Mouse (Mus musculus): ENCODE results near the gene Pde8a.

The Pde8a gene

DNA sequence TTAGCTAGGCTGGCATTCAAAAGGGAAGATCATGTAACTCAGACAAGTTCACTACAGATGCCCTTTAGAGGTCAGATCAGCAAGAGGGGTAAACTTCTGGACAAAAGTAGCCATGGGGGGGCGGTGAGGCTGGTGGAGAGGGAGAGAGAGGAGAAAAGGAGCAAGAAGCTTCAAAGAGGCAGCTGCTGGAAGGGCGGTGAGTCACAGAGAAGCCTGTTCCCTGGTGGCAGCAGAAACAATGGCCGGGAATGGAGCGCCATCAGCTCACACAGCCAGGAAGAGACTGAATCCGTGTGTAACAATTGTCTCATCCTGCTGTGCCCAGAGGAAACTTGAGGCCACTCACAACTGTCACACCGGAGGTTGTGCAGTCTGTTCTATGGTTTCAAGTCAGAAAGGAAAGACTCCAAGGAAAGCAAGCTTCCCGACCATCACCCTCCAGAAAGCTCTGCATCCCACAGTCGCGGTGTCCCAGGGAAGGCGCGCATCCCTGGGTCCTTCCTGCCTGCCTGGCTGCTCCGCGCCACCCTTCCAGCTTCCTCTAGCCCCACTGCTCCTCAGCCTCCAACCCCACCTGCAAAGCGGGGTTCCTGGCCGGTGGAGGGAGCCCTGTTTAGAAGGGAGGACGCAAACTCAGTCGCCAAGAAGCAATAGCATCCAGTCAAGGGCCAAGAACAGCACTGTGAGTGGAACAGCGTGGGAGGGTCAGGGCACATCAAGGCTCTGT is 122.5 kb downstream of the Pde8a start:
- CTCF ChIA-PET, result interaction anchor here (0.7 kb wide), 1 partner anchor 124 kb away, joined by 3 read pairs; no protein-coding TSS in a partner anchor

DNA sequence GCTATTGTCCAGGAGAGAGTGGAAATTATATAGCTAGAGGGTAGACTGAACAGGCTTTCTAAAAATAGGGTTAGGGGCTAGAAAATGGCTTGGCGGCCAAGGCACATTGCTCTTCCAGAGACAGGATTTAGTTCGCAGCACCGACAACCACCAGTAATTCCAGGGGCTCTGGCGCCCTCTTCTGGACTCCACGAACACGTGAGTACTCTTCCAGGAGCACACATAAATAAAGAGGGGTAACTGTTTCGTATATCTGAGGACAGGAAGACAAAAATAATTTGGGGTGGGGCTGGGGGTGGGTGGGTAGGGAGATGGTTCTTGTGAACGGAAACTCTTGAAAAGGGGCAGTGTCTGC is 123.0 kb downstream of the Pde8a start:
- CTCF ChIA-PET, result interaction anchor here (0.7 kb wide), 1 partner anchor 125 kb away, joined by 3 read pairs; no protein-coding TSS in a partner anchor

DNA sequence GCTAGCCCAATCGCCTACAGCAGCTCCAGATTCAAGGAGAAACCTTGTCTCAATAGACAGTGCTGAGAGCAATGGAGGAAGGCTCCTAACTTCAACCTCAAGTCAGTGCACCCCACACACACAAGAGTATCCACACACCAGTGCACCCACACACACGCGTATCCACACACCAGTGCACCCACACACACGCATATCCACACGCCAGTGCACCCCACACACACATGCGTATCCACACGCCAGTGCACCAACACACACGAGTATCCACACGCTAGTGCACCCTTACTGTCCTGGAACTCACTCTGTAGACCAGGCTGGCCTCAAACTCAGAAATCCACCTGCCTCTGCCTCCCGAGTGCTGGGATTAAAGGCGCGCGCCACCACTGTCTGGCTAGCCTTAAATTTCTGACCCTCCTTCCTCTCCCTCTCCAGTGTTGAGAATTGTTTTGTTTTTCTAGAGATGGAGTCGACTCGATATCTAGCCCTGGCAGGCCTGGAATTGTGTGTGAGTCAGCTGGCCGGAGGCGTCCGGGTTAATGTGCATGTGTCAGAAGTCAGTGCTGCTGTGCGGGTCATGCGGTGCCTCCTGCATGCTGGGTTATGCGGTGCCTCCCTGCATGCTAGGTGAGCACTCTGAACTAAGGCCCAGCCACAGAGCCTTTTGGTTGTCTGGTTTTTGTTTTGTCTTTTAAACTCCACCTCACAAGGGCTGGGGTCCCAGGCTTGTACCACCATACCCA is 124.6 kb downstream of the Pde8a start:
- CTCF ChIA-PET, result interaction anchor here (0.6 kb wide), 1 partner anchor 8 kb away, joined by 3 read pairs; no protein-coding TSS in a partner anchor

DNA sequence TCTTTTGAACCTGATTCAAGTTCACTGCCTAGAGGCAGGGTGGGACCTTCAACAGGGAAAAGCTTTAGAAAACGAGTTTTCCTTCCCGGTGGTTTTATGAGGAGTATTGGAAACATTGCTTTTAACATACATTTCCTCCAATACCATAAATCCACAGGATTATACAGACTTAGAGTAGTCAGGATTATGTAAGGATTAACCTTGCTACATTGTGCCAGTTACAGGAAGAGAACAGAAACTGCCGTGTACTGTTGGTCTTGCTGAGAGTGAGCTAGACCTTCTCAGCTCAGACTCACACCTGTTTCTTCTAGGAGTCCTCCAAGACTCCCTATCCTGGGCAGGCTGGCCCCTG is 125.1 kb downstream of the Pde8a start:
- CTCF ChIA-PET, result interaction anchor here (0.6 kb wide), 1 partner anchor 8 kb away, joined by 3 read pairs; no protein-coding TSS in a partner anchor

DNA sequence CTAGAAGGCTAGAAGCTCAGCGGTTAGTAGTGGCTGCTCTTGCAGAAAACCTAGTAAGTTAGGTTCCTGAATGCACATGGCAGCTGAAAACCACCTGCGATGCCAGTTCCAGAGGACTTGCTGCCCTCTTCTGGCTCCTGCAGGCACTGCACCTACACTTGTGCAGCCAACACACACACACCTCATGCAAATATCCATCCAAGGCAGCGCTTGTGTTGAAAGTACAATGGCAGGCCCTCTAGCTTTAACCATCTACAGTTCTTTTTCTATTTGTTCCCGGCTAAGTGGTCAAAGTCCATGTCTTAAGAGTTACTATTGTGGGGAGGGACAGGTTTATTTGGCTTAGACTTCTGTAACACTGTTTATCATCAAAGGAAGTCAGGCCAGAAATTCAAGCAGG is 126.4 kb downstream of the Pde8a start:
- CTCF ChIA-PET, result no interaction called here

DNA sequence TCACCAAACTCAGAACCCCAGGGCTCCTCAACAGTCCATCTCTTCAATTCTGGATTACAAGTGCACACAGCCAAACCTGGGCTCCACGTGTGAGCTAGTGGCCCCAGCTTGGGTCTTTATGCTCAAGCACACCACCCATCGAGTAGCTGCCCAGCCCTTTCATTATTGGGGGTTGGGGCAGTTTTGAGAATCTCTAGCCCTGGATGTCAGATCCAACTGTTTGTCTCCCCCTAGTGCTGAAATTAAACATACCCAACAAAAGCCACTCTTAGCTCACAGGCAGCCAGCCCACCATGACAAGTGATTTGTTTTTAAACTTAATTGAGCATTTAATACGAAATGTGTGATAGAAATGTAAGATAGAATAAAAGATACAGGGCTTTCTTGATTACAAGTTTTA is 128.2 kb downstream of the Pde8a start:
- CTCF ChIA-PET, result interaction anchor here (0.5 to 1.3 kb wide), 4 partner anchors 10 to 177 kb away, joined by 3 read pairs; no protein-coding TSS in a partner anchor

DNA sequence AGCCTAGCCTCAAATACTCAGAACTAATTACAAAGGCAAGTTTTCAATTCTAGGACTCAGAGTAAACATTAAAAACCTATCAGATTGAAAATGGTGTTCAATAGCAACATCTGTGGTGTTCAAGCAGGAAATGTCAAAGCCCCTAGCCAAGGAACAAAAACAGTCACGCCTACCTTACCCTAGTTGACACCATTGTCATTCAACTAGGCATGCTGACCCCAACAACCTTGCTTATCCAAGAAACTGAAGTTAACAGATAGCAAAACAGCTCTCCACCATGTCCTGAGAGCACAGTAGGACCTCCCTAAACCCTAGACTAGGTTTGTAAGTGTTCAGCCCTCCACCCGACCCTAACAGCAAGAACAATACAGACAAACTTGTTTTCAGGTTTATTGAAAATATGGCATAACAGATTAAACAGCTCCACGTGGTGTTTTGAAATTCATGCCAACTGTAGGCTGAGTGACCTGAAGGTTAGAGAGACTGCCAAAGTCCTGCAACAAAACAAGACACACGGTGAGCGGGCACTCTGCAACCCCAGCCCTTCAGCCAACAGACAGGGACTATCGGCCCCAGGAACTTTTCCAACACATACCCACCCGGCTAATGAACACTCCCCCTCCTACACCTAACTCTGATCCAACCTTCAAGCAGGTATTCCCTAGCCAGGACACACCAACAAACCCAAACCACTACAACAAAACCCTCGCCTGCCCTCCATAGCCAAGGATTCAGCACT is 129.1 kb downstream of the Pde8a start:
- CTCF ChIA-PET, result interaction anchor here (1.3 kb wide), 1 partner anchor 178 kb away, joined by 3 read pairs; no protein-coding TSS in a partner anchor

DNA sequence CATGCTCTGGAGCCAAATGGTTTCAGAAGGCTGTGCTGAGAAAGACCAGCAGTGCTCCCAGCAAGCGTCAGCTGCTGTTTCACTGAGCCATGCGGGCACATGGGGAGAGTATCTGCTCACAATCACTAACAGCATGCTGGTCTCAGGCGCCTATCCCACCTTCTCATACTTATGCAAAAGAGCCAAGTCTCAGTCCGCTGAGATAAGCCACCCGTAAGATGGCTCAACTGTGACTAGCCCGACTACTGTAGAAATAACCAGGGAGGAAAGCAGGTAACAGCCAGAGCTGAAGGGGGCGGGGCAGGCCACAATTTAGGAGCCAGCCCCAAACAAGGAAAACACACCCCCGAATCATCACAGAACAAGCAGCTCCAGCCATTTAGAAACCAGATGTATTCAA is 129.9 kb downstream of the Pde8a start:
- CTCF ChIA-PET, result interaction anchor here (1.1 kb wide), 1 partner anchor 182 kb away, joined by 3 read pairs; no protein-coding TSS in a partner anchor

DNA sequence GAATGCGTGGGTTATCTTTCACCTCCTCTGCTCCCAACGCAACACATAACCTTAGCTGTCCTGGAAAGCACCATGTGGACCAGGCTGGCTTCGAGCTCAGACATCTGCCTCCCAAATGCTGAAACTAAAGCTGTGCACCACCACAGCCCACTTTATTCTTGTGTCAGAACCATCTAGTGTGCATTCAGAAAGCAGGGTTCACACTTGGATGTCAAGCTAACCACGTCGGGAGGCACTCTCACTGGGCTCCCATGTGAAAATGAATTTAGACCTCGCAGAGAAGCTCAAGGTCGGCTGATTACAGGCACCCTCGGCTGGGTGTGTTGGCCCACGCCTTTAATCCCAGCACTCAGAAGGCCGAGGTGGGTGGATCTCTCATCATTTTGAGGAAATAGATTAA is 130.4 kb downstream of the Pde8a start:
- CTCF ChIA-PET, result interaction anchor here (1.1 kb wide), 1 partner anchor 182 kb away, joined by 3 read pairs; no protein-coding TSS in a partner anchor

DNA sequence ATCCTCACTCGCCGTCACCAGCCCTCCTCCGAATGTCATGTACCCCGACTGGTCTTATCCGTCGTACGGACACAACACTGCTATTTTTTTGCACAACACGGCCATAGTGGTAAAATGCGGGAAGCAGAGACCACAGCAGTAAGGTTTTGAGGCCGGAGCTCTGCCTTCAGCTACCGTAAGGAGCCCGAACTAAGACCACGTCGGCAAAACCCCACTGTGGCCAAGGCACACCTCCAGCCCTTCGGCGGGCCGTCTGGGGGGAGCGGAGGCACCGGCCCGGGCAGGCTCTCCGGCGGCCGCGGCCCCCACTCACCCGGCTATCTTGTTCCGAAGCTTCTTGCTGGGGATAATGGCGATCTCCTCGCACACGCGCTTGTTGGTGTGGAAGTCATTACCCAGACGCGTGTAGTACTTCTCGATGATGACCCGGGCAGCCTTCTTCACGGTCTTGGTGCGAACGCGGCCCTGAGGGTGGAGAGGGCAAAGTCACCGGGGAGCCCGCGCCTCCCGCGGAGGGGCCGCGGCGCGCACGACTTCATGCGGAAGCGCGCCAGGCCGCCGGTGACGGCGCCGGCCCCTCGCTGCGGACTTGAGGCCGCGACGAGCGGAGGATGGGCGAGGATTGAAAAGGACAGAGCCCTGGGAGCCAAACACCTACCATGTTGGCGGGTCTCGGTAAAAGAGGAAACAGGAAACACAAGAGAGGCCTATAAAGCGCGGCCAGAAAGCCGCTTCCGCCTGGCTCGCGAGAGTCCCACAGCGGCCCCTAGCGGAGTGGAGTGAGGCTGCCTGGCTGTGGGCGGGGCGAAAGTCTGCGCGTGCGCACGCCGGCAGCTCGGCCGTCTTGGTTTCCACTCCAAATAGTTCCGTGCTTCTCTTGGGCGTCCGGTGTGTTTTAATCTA is 131.4 kb downstream of the Pde8a start, which contains the start of gene Rps17:
Gene Rps17 (minus strand): TSS at position 711 of the 903 bp plus-strand sequence.
- CTCF ChIA-PET, result no interaction called here

DNA sequence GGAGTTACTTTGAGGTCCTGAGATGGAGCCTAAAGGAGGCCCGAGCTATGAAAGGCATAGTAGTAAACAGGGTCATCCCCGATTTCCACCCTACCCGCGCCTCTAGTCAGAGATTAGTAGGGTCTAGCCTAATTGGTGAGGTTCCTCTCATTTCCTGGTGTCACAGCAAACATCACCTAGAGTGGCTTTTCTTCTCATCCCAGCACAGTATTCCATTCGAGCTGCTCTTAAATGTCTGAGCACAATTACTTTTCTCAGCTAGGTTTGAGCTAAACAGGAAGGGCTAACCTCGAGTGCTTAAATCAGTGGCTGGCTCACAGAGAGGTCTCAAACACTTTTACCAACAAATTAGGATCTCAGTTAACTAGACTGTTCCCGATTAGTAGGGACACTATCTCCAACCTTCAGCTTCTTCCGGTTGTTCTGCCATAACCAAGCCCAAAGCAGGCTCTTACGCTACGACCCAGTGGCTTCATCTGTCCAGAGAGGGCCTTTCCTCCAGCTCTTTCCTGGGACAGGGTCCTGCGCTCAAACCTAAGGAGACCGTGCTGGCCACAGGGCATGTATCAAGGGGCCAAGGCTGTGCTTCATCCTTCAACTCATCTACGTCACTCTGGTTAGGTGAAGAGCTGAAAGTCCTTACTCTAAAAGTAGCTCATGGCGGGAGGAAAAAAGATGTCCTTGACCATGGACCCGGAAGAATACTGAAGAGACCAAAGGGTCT is 132.2 kb downstream of the Pde8a start:
- CTCF ChIA-PET, result no interaction called here

DNA sequence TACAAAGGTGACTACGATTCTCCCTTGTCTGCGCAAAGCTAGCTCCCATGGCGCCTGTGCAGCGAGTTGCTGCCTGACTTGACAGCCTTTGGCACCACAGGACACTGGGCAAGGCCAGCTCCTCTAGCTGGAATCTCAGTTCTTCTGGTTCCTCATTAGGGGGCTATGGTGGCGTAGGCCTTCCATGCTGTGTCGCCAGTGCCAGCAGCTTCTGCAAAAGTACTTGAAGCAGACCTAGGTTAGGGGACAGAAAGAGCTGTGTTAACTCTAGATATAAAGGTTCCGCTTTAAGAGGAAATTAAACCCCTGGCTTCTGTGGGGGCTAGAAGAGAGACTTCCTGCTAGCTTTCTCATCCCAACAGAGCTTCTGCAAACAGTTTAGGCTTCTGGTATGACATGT is 134.8 kb downstream of the Pde8a start:
- CTCF ChIA-PET, result no interaction called here

DNA sequence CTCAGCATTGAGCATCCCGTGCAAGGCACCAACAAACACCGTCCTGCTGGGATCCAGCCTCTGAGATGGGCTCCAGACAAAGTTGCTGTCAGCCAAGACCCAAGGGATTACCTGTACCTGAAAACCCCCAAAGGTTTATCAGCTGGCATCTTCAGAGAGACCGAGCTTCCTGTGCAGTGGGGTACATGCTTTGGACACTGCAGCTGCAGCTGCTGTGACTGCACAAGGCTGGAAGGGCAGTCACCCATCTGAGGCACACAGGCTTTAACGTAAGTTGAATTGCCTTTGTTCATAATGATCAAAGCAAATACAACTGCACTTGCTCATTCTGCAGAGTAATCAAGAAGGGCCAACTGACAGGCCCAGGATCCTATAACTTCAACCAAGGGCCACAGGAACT is 138.4 kb downstream of the Pde8a start:
- CTCF ChIA-PET, result no interaction called here

DNA sequence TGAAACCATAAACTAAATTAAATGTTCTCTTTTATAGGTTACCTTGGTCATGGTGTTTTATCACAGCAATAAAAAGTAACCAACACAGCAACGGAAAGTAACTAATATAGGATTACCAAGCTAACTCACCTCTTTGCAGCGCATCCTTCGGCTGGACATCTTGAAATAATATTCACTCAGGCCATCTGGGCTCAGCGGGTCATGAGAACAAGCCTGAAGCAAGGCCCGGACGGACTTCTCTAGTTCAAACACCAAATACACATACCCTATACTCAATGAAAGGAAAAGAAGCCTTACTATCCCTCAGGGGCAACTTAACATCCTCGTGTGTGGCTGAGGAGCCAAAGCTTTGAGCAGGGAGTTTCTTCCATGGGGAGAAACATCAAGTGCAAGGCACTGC is 142.3 kb downstream of the Pde8a start:
- CTCF ChIA-PET, result no interaction called here

DNA sequence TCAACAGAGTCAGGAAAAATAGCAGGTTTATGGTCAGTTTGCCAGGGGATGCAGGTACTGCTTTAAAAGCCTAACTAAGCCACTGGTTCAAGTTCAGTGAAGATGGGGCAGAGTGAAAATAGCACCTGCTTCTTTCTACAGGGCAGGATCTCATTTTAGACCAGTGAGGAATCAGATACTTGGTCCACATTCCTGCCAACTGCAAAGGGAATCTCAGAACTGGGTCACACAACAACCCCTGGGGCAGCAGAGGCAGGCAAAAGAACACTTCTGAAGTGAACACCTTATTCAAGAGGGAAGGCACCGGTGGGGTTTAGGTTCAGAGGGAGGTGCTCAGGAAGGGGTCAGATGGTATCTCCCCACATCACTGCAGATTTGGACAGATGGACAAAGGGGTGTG is 143.0 kb downstream of the Pde8a start:
- CTCF ChIA-PET, result no interaction called here

DNA sequence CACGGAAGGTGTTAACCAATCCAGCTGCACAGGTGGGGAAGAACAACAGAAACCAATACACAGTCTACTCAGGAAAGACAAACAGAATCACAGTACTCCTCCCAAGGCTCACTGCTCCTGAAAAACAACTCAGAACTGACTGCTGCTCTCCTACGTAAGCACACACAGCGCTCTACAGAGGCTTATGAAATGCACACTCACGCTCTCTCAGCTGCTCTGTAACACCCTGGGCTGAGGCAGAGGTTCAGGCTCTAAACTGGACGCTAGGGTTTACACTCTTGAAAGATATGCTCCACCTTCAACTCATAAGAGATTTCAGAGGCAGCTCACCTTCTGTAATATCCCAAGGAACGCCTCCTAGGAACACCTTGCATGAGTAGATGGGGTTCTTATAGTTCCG is 143.6 kb downstream of the Pde8a start:
- CTCF ChIA-PET, result no interaction called here

DNA sequence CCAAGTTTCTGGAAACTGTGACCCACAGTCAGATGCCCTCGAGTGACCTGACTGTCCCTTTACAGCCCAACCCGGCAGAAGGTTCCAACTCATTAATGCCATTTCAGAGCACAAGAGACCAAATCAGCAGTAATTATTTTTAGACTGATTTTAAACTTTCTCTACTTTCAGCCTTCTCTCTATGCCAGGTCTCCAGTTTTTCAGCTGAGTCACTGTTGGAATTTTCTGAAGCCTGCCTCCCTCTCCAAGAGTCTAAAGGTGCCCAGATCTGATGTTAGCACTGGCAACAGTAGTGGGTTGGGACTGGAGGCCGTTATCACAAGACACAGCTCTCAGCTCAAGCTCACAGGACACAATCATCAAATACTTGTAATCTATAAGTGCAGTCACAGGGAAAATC is 154.6 kb downstream of the Pde8a start:
- CTCF ChIA-PET, result no interaction called here

DNA sequence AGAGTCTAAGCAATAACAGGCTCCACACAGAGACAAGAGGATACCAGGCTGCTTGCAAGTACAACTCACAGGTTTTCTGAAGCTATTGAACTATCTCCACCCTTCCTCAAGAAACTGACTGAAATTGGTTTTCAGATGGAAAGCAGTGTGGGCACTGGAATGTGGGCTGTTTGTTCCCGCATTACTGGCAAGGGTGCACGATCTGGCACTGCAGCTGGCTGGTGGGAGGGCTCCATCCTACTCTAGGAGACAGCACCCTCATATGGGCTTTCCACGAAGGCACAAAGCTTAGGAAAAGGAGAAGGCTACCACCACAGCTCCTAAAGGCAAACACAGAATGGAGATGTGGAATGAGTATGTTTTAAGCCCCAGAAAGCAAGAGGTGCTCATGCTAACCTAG is 156.3 kb downstream of the Pde8a start:
- CTCF ChIA-PET, result no interaction called here

DNA sequence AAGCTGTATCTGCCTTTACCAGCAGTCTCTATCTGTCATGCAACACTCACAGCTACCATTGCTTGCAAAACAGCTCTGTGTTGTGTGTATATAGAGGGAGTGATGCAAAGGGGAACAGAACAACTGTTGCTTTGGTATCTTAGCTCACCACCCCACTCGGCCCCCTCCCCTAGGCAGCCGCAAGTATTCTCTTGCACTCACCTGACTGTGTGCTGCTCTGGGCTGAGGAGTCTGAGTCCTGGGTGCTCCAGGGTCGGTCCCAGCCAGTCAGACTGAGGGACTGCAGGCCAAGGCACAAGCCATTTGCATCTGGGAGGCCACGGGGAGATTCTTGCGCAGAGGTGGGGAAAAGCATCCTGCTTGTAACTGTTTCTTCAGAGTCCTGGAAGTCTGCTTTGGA is 158.4 kb downstream of the Pde8a start:
- CTCF ChIA-PET, result no interaction called here

DNA sequence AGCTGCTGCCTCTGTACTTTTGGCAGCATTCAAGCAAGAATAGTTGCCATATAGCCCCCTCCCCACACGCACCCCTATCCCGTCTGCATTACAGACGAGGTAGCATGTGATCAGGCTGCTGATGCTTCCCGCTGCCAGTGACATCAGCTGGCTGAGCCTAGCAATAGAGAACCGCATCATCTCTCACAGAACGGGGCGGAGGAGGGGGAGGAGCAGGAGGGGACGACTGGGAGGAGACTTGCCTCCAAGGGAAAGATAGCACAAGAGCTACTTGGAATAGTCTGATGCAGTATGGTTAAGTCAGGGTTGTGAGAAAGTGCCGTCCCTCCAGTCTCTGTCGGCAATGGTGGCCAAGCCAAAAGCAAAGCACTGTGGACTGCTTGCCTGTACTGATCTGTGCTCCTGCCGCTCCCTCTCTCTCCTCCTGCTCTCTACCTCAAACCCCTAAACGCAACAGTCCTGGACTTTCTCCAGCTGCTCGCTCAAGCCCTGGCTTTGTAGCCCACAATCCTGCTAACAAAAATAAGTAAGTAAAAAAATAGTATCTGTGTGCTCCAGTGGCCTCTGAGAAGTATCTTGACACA is 159.0 kb downstream of the Pde8a start:
- CTCF ChIA-PET, result no interaction called here
